In genomic region chr9:7961366-7962160, GRCm38 (mm10) we compare ENCODE assay signal across 9 mouse cellular contexts. TPM values are rescaled to one million over a fixed set of nuclear protein-coding genes. Genes with fewer than 3 reads are reported as not detected.
DNase-seq lines count a peak whose midpoint lies in the region; ATAC-seq and TF ChIP-seq lines count a peak whose summit lies in the region.
"Had no signal": no experiment of that assay in that cellular context is flagged by ENCODE, and none has a peak within 500 bp of the region (broad histone marks: within the 10 kb centered on the region; RNA-seq: fewer than 3 reads in every experiment).

No protein-coding gene starts in this region.

- DNase-seq in liver, adult 2 months (ENCODE audit: extremely low read depth, low read depth, low spot score), result peak; percentile 66
- no peak for DNase-seq in liver, embryonic 11.5 days (ENCODE audit: low spot score)
- DNase-seq in embryo, embryonic 10.5 days (ENCODE audit: low spot score), result peak; percentile 79
- DNase-seq in kidney, postnatal 36 days, result peak; percentile 44 to 59
- no peak for DNase-seq in thymus, postnatal 10 days (ENCODE audit: low spot score in 2 of 2)
- DNase-seq in spleen, adult 12 weeks (ENCODE audit: low spot score), result no peak

- TF ChIP-seq CTCF in liver, adult 2 months (IDR thresholded peaks at IDR 0.05; ENCODE audit: low read depth, low read length), result no peak

- H3K27me3 ChIP-seq in liver, adult 2 months (ENCODE audit: control insufficient read depth, insufficient read depth, low read length), result no peaks in the 10 kb centered on the region
- H3K27me3 ChIP-seq in liver, embryonic 11.5 days (replicated peaks; ENCODE audit: control insufficient read depth, insufficient read depth, low read length), result no peaks in the 10 kb centered on the region
- H3K27me3 ChIP-seq in heart, embryonic 14.5 days (ENCODE audit: control insufficient read depth, insufficient read depth, low read length), result no peaks in the 10 kb centered on the region
- no peaks in the 10 kb centered on the region for H3K27me3 ChIP-seq in neural tube, embryonic 13.5 days
- H3K27me3 ChIP-seq: liver, embryonic 15.5 days had no signal

- no peak for ATAC-seq in liver, embryonic 11.5 days (replicated peaks; ENCODE audit: low FRiP score)
- no peak for ATAC-seq in heart, embryonic 14.5 days (ENCODE audit: insufficient number of reproducible peaks, insufficient read depth, low FRiP score, low read depth)
- ATAC-seq in neural tube, embryonic 13.5 days (ENCODE audit: low read depth), result peak; percentile 69; the same call in 1 of the 2 replicates

- 70% methylated on average over 21 of the region's 21 CpGs for WGBS in liver, adult 2 months
- 60% methylated on average over 21 of the region's 21 CpGs for WGBS in liver, embryonic 11.5 days
- WGBS in heart, embryonic 14.5 days, result 33% methylated on average over 21 of the region's 21 CpGs
- WGBS in neural tube, embryonic 13.5 days, result 18% methylated on average over 21 of the region's 21 CpGs

- H3K9ac ChIP-seq in liver, adult 2 months (ENCODE audit: low read depth, low read length), result no peak overlapping the region
- no peak overlapping the region for H3K9ac ChIP-seq in liver, embryonic 11.5 days (ENCODE audit: low read depth, low read length)
- H3K9ac ChIP-seq in heart, embryonic 14.5 days (ENCODE audit: low read length), result peak overlapping the region; percentile 22; the same call in 1 of the 2 replicates
- peak overlapping the region; percentile 17; the same call in 1 of the 2 replicates for H3K9ac ChIP-seq in neural tube, embryonic 13.5 days
- H3K9ac ChIP-seq: liver, embryonic 15.5 days had no signal

- no peak overlapping the region for H3K4me2 ChIP-seq in liver, embryonic 11.5 days
- H3K4me2 ChIP-seq in heart, embryonic 14.5 days (ENCODE audit: low read length), result no peak overlapping the region
- H3K4me2 ChIP-seq in neural tube, embryonic 13.5 days, result peak overlapping the region; percentile 34
- H3K4me2 ChIP-seq: liver, embryonic 15.5 days had no signal

- no peak for TF ChIP-seq POLR2A in liver, adult 2 months (IDR thresholded peaks at IDR 0.05; ENCODE audit: extremely low read depth, insufficient read depth, low read length)

- H3K9me3 ChIP-seq in liver, embryonic 11.5 days (ENCODE audit: control insufficient read depth, low read length), result no peaks in the 10 kb centered on the region
- no peaks in the 10 kb centered on the region for H3K9me3 ChIP-seq in heart, embryonic 14.5 days (ENCODE audit: control insufficient read depth, low read length)
- no peaks in the 10 kb centered on the region for H3K9me3 ChIP-seq in neural tube, embryonic 13.5 days
- H3K9me3 ChIP-seq: liver, embryonic 15.5 days had no signal

- H3K79me2 ChIP-seq in liver, adult 2 months (ENCODE audit: control insufficient read depth, insufficient read depth, low read length), result peaks cover 16% of the 10 kb centered on the region; the same call in 1 of the 2 replicates

- H3K27ac ChIP-seq in liver, adult 2 months (replicated peaks; ENCODE audit: insufficient read depth, low read depth, low read length), result no peak overlapping the region
- no peak overlapping the region for H3K27ac ChIP-seq in liver, embryonic 11.5 days (ENCODE audit: low read depth, low read length)
- H3K27ac ChIP-seq in heart, embryonic 14.5 days (replicated peaks in 1 of 2; ENCODE audit: control insufficient read depth in 1 of 2, insufficient read depth in 1 of 2, low read depth in 2 of 2, low read length in 2 of 2), result peak overlapping the region; percentile 67 to 79
- peak overlapping the region; percentile 65 for H3K27ac ChIP-seq in neural tube, embryonic 13.5 days (replicated peaks)
- H3K27ac ChIP-seq: liver, embryonic 15.5 days had no signal

- H3K4me3 ChIP-seq in liver, adult 2 months (ENCODE audit: insufficient read depth, low read depth, low read length), result no peak overlapping the region
- H3K4me3 ChIP-seq in liver, embryonic 11.5 days (ENCODE audit: low read depth, low read length), result no peak overlapping the region
- no peak overlapping the region for H3K4me3 ChIP-seq in heart, embryonic 14.5 days (ENCODE audit: control insufficient read depth in 1 of 2, insufficient read depth in 1 of 2, low read depth in 1 of 2, low read length in 2 of 2)
- H3K4me3 ChIP-seq in neural tube, embryonic 13.5 days, result no peak overlapping the region
- H3K4me3 ChIP-seq: liver, embryonic 15.5 days had no signal

- H3K4me1 ChIP-seq in liver, adult 2 months (ENCODE audit: control insufficient read depth, insufficient read depth, low read length), result 0 out of 2 replicates have a peak, but pooled peaks cover 2% of the 10 kb centered on the region
- H3K4me1 ChIP-seq in liver, embryonic 11.5 days (replicated peaks; ENCODE audit: control insufficient read depth, insufficient read depth, low read length), result peaks cover 22% of the 10 kb centered on the region
- H3K4me1 ChIP-seq in heart, embryonic 14.5 days (ENCODE audit: control insufficient read depth in 2 of 2, insufficient read depth in 2 of 2, low read length in 2 of 2), result peaks cover 13 to 55% of the 10 kb centered on the region in 2 experiments
- H3K4me1 ChIP-seq in neural tube, embryonic 13.5 days (replicated peaks), result peaks cover 37% of the 10 kb centered on the region

- peaks cover 27% of the 10 kb centered on the region for H3K36me3 ChIP-seq in liver, adult 2 months (ENCODE audit: control insufficient read depth, insufficient read depth, low read length)
- H3K36me3 ChIP-seq in liver, embryonic 11.5 days (ENCODE audit: control insufficient read depth, insufficient read depth, low read length), result no peaks in the 10 kb centered on the region
- peaks cover 41% of the 10 kb centered on the region for H3K36me3 ChIP-seq in heart, embryonic 14.5 days (ENCODE audit: control insufficient read depth, insufficient read depth, low read length)
- H3K36me3 ChIP-seq in neural tube, embryonic 13.5 days, result no peaks in the 10 kb centered on the region
- H3K36me3 ChIP-seq: liver, embryonic 15.5 days had no signal

RNA-seq across cellular contexts. Expression of gene Yap1, which starts 42.8 kb away (rescaled TPM):
- 21.6 and 27.3 TPM in 2 replicates for total RNA-seq in liver, adult 2 months (2014; rRNA removed)
- polyA plus RNA-seq in liver, adult 2 months (2012; rRNA removed), result 27.9 and 32.0 TPM in 2 replicates
- 11.8 and 12.4 TPM in 2 replicates for polyA plus RNA-seq in liver, embryonic 11.5 days (2014; fragmentation: Nextera tagmentation; extraction: Ambion mirVana)
- polyA plus RNA-seq in heart, embryonic 14.5 days (2014; fragmentation: Nextera tagmentation; extraction: Ambion mirVana), result 22.0 and 24.3 TPM in 2 replicates
- 11.5 and 12.0 TPM in 2 replicates for polyA plus RNA-seq in neural tube, embryonic 13.5 days (2015; fragmentation: Nextera tagmentation; extraction: Ambion mirVana)

Comparison
In these comparisons a context has a peak if more than half of its experiments do, and no peak if none do; other contexts are left out.
1. DNase-seq: peak in liver, adult 2 months (single experiment), embryo, embryonic 10.5 days (single experiment) and kidney, postnatal 36 days (2 of 2); none in liver, embryonic 11.5 days (single experiment), thymus, postnatal 10 days (0 of 2) and spleen, adult 12 weeks (single experiment).
2. H3K27ac ChIP-seq: peak in heart, embryonic 14.5 days (2 of 2) and neural tube, embryonic 13.5 days (single experiment); none in liver, adult 2 months (single experiment) and liver, embryonic 11.5 days (single experiment).
3. H3K9ac ChIP-seq: peak in heart, embryonic 14.5 days (single experiment) and neural tube, embryonic 13.5 days (single experiment); none in liver, adult 2 months (single experiment) and liver, embryonic 11.5 days (single experiment).